Mouse (Mus musculus) lung, postnatal 25 days (tissue): ENCODE results near the gene Stard8.
"Not testable (repeated sequence)": the region's sequence is repeated elsewhere in the genome, so short reads cannot be mapped to it uniquely, and the experiment has no call there.

Experiments used
- DNase-seq: peaks from one replicate; pipeline ENCODE4 v3.0.0; 2022; ENCODE audit warnings: low spot score

Stard8 gene

GRCm38 (mm10) chrX:99046360-99047055 is 43.5 kb downstream of the Stard8 start:
- peak; percentile 36 for DNase-seq

DNA sequence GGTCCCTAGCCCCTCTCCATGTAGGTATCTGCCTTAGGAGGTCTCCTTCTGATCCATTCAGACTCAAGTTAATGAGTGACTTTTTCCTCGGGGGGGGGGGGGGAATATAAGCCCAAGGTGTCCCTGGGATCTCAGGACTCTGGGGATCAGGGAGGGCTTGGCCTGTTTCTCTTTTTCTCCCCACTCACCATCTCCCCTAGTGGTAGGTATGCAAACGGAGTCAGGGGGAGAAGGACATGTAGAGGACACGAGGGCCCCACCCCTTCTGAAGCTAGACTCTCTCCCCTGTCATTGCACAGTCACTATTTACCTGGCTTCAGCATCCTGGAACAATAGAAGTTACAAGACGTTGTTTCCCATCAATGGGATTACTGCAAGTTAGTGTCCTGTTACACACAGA is 45.1 kb downstream of the Stard8 start:
- no peak for DNase-seq

DNA sequence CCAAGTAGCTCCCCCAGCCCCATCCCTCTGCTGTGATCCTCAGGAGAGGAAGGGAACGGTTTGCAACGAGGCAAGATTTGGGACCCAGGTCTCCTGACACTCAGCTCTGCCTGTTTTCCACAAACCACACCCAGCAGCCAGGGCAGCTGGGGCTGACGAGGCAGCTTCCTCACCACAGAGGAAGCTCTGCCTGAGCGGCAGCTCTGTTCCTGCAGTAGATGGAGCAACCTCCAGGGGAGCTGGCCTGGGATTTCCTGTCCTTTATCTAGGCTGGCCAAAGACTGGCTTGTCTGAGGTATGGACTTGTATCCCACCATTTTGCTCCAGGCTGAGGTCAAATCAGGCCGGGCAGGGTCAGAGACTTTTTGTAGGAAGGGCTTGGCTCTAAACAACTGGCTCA is 46.2 kb downstream of the Stard8 start:
- DNase-seq, result peak; percentile 59

DNA sequence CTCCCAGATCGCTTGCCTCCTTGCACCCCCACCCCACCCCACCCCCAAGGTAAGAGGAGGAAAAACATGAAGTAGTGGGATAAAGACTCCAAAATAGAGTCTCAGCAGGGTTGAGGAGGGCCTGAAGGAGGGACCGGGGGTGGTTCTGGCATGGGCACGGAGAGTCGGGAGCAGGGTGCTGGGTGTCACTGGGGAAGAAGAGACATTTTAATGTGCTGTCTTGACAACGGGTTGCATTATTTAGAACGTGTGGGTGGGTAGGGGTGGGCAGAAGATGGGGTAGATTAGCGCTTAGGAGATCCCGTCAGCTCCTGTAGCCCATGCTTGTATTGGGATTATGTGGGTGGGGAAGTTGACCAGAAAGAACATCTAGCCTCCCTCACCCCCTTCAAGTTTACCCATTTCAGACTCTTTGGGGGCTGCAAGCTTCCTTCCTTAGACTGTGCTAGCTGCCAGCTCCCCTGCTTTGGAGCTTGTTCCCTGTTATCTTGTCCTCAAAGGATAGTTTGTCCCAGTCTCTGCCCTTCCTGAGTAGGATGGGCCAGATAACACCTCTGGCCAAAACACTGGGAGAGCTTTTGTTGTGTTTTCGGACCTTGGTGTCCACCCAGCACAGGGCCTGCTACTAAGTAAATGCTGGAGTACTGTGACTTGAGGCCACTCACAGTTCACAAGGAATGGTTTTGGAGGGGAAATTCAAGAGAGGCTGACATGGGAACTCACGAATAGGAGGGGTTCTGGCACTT is 47.9 kb downstream of the Stard8 start:
- DNase-seq, result peak; percentile 47

GRCm38 (mm10) chrX:99052255-99052654 is 49.2 kb downstream of the Stard8 start:
- DNase-seq, result peak; percentile 74

DNA sequence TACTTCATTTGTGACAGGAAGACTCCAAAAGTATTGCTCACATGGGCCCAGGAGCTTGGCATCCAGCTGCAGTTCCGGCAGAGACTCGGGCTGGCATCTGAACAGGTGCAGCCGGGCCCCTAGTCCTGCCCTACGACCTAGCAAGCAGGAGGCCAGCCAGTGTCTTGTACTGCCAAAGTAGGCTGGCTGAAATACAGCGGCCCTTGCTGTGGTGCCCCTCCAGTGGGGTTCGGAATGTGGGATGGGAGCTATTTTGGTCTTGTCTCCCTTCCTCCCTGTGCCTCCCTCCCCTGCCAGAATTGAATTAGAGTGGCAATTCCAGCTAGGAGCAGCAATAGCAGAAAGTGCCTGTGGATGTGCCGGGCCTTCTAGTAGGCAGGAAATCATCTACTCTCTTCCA is 51.5 kb downstream of the Stard8 start:
- DNase-seq, result no peak

DNA sequence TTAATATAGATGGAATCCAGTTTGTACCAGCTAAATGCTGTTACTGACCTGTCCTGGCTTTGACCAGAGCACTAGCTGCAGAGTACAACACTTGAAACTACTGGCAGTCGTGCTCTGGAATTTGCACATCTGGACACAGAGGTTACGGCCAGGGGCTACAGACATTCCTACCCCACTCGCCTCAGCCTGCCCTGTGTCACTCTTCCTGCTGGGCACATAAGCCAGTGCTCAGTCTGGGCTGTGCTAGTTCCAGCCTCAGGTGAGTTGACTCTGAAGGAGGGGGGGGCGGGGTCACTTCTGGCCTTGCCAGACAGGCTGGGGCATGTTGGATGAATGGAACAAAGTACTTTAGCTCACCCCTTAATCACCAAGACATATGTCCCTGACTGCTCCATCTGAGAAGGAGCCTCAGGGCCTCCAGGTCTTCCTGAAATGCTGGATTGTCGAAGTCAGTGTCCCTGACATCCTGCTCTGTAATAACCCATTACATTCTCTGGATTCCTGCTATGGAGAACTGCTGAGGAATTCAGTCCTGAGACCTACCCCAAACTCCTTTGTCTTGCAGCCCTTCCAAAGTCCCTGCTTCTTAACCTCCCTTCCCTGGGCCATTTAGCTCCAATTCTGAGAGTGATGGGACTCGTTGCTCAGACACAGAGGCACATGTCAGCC is 54.9 kb downstream of the Stard8 start:
- DNase-seq, result no peak

GRCm38 (mm10) chrX:99059119-99059518 is 56.1 kb downstream of the Stard8 start:
- no peak for DNase-seq

- no peak for DNase-seq
These were observed 62.5 kb downstream of the Stard8 start for GRCm38 (mm10) chrX:99065582-99065981.

- DNase-seq, result no peak
These were observed 63.5 kb downstream of the Stard8 start for GRCm38 (mm10) chrX:99066550-99066949.

DNA sequence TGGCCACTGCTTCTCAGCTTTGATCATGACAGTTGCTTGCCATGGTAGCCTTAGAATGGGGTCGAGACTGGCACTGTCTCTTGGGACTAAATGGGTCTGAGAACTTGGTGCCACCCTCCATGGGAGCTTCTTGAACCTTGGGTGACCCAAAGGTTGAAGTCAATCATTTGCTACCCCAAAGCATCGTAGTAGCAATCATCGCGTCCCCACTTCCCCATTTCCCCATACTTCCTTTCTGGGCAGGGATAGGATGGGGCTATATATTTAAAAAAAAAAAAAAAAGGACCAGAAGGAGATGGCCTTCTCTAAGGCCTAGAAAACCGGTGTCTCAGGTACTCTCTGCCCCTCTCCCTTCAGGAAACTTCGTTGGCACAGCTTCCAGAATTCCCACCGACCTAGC is 64.2 kb downstream of the Stard8 start:
- no peak for DNase-seq

DNA sequence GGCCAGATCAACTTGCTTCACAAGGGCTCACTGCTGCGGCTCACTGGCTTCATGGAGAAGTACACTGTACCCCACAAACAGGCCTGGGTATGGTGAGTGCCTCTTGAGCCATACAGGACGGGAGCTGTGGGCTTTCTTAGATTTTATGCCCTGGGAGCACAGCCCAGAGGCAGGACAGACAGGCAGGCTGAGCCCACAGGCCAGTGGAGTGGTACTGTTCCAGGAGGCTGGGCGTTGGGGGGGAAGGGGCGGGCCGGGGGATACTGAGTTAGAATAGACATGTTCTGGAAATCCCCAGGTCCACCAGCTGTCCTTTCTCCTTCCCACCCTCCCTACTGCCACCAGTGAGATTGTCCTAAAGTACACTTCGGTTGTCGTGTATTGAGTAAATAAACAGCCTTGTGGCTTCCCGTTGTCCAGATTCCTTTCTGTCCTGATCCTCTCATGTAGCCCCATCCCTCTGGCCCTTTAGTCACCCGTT is 64.7 kb downstream of the Stard8 start:
- DNase-seq, result peak; percentile 38

DNA sequence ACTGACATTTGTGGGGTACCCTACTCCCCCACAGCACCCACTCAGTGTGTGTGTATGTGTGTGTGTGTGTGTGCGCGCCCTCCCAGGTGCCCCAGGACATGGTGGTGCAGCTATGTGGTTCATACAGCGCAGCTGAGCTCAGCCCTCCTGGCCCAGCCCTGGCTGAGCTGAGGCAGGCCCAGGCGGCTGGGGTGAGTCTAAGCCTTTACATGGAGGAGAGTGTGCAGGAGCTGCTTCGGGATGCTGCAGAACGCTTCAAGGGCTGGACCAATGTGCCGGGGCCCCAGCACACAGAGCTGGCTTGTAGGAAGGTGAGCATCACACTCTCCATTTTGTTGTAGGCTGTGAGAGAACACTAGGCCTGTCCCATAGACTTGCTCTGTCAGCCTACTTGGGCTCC is 68.1 kb downstream of the Stard8 start:
- no peak for DNase-seq

- no peak for DNase-seq
These were observed 69.5 kb downstream of the Stard8 start for GRCm38 (mm10) chrX:99072596-99072995.

DNA sequence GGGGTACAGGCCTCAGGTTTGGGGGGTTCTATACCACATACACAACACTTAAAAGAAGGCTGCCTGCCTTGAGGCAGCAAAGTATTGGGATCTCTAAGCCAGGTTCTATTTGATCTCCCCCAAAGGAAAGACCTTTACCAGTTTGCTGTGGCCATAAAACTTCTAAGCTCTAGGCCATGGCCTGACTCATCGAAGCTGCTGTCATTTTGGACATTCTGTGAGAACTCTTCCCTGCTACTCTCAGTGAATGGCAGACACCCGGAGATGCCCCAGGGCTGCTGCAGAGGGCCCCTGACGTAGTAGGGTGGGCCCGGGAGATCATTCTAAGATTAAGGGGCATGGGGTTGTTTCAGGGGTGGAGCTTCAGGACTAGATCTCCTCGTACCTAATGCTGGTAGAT is 72.1 kb downstream of the Stard8 start:
- DNase-seq, result no peak

DNA sequence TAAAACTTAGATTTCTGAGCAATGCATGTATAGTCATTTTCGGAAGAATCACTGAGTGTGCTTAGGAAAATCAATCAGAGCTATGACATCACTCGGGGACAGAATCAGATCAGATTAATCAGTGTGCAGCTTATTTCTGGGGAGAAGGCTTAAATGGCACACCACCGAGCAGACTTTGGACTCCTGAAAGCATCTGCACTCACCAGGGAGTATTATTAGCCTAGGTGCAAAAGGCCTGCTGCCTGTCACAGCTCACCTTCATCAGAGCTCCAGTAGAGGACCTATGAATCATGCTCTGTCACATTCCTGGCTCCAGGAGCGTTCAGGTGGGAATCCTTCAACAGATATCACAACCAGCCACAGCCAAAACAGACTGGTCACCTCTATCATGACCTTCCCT is 73.4 kb downstream of the Stard8 start:
- DNase-seq, result no peak

DNA sequence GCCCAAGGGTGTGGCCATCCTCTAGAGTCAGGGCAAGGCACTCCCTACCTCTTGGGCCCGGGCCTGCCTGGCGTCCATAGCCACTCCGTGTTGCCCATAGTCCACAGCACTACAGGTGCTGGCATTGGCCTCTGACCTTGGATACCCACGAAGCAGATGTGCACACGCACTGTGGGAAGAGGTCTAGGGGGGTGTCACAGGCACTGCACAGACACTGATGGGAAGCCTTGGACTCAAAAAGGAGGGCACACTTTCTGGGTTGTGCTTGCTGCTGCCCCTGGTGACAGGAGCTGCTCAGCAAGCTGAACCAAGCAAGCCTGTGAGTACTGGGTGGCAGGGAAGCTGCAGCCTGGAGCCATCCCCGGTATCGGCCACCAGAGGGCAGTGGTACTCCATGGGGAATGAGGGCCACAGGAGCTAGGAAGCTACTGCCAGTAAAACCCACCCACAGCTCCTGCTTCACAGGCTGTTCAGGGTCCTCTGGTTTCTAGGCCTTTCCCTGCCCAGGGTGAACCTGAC is 75.4 kb downstream of the Stard8 start:
- DNase-seq, result not testable (repeated sequence)

DNA sequence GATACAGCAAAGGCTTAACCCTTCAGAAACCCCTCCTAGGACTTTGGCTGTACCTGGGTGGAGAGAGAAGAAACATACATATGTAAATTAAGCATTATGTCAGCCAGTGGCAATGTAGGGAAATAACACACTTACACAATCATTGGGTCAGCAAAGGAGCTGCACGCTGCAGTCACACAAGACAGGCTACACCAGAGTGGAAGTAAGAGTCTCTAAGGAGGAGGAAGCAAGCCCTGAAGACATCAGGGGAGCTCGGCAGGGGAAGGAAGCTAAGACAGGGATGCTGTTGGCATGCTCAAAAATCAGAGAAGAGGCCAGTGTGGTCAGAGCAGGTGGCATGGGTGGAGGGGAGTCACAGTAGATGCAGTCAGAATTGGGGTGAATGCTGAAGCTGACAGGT is 89.7 kb downstream of the Stard8 start:
- DNase-seq, result no peak

GRCm38 (mm10) chrX:99111088-99111724 is 108.2 kb downstream of the Stard8 start:
- not testable (repeated sequence) for DNase-seq

GRCm38 (mm10) chrX:99119510-99119909 is 116.5 kb downstream of the Stard8 start:
- no peak for DNase-seq
